Mouse (Mus musculus) retina, embryonic 14.5 days (tissue): ENCODE results near the gene Sh3d19.
"Not testable (repeated sequence)": the region's sequence is repeated elsewhere in the genome, so short reads cannot be mapped to it uniquely, and the experiment has no call there.

ENCODE experiments used
- DNase-seq: peaks from one replicate; pipeline ENCODE4 v3.0.0-alpha.2; 2015; ENCODE audit warnings: low spot score

Gene Sh3d19

DNA sequence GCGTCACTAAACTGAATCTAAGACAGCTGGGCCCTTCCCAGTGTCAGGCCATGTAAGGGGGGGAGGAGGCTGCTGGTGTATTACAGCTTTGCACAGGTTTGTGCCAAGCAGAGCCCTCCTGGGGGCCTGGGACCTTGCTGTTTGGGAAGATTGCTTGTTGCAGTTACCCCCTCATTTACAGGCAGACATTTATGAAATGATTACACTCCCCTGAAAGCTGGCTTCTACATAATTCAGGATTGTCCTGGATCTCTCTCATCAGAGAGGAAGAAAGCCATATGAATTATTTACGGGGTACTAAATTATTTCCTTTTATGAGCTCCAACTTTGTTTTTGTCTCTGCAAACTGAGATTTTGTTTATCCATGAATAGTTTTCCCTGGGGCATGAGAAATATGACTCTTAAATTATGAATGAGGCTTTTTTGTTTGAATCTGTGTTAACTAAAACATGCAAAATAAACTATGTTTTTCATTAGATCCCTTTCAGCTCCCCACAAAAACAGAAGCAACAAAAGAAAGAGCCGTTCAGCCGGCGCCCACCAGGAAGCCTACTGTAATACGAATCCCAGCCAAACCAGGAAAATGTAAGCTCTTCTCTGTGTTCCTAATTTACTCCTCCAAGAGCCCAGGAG lies 122.4 kb downstream of the Sh3d19 start:
- DNase-seq, result peak; percentile 64

- no peak for DNase-seq
These were observed 123.0 kb downstream of the Sh3d19 start for GRCm38 (mm10) chr3:86093907-86094306.

DNA sequence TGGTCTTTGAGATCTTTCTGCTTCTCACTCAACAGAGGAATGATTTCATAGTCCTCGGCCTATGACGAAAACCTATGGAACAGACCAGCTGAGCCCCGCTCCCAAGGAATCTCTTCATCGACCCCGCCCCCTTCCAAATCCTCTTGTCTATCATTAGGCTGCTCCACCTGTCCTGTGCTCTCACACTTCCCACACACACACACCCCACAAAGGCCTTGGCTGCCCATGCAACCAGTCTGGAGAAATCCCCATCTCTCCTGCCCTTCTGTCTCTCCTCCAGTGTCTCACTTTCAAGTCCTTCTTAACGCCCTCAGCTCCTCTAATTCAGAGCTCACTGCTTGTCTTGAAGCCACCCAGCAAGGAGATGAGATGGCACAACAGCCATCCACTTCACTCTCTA lies 131.0 kb downstream of the Sh3d19 start:
- DNase-seq, result no peak

GRCm38 (mm10) chr3:86103449-86104291 lies 132.8 kb downstream of the Sh3d19 start:
- DNase-seq, result no peak

GRCm38 (mm10) chr3:86104433-86104832 lies 133.5 kb downstream of the Sh3d19 start:
- not testable (repeated sequence) for DNase-seq

- DNase-seq, result no peak
These were observed 134.0 kb downstream of the Sh3d19 start for GRCm38 (mm10) chr3:86104909-86105308.

DNA sequence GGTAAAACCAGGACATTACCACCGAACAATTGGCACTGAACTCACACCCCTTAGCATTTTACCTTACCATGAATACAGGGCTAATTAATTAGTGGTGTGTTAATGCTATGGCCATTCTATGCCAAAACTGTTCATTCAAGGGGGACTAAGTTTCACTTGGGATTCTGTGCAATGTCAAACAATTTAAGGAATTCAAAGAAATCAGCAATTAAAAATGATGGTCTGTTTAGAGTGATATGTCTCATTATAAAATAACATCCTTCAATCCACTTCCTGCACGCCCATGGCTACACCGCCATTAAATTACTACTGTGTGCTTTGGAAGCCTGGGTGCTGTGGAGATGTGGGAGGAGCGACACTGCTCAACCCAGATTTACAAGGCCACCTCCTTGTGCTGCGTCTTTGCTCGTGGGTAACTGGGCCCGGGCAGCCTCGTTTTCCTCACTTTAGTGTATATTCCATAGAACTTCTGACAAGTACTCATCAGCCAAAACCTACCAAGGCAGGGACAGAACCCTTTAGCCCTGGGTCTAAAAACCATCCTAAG lies 135.2 kb downstream of the Sh3d19 start:
- DNase-seq, result no peak

GRCm38 (mm10) chr3:86107637-86108539 lies 137.0 kb downstream of the Sh3d19 start:
- no peak for DNase-seq

- DNase-seq, result no peak
These were observed 137.7 kb downstream of the Sh3d19 start for GRCm38 (mm10) chr3:86108576-86108975.

- no peak for DNase-seq
These were observed 138.2 kb downstream of the Sh3d19 start for GRCm38 (mm10) chr3:86109099-86109498.

- DNase-seq, result peak; percentile 42
These were observed 139.2 kb downstream of the Sh3d19 start for GRCm38 (mm10) chr3:86110077-86110476.

- no peak for DNase-seq
These were observed 141.9 kb downstream of the Sh3d19 start for GRCm38 (mm10) chr3:86112766-86113165.

DNA sequence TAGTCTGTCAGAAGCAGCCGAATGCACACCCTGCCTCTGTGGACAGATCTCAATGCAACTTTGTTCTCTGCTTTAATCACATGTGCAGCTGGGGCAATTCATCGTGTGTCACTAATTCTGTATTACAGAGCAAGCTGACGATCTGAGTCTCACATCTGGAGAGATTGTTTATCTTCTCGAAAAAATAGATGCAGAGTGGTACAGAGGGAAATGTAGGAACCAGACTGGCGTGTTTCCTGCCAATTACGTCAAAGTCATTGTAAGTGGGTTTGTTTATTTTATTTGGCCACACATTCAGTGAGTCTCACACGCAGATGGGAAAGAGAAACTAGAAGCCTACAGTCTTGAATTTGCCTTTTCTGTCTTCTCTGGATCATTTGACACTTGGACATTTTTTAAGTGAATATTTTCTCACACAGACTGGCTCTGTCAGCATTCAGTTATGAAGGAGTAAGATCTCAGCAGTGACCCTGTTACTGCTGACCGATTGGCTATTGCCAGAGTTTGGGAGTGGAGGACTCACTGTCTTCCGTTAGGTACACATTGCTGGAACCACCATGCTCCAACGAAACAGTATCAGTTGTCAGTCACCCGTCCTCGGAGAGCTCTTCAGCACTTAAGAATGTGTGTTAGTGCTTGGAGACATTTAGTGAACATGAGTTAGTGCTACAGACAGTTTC lies 143.9 kb downstream of the Sh3d19 start:
- no peak for DNase-seq

DNA sequence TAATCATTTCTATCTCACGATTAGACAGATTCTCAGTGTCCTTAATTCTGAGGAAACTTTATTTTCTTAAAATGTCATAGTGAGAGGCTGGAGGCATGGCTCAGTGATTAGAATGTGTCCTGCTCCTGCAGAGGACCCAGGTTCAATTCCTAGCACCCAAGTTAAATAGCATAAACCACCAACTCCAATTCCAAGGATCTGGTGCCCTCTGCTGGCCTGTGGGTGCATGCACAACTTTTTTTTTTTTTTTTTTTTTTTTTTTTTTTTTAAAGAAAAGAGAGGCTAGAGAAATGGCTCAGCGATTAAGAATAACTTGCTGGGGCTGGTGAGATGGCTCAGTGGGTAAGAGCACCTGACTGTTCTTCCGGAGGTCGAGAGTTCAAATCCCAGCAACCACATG lies 146.0 kb downstream of the Sh3d19 start:
- no peak for DNase-seq

GRCm38 (mm10) chr3:86119237-86119932 lies 148.5 kb downstream of the Sh3d19 start:
- no peak for DNase-seq

DNA sequence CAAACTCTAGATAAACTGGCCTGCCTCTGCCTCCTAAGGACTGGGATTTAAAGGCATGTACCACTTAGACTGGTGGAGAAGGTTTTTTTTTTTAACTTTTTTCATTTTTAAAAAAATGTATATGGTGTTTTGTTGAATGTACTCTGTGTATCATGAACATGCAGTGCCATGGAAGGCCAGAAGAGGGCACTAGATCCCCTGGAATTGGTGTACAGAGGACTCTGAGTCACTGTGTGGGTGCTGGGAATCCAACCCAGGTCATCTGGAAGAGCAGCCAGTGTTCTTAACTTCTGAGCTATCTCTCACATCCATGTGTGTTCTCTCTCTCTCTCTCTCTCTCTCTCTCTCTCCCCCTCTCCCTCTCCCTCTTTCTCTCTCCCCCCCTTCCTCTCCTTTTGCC lies 151.2 kb downstream of the Sh3d19 start:
- no peak for DNase-seq

GRCm38 (mm10) chr3:86123251-86123746 lies 152.4 kb downstream of the Sh3d19 start:
- DNase-seq, result no peak

DNA sequence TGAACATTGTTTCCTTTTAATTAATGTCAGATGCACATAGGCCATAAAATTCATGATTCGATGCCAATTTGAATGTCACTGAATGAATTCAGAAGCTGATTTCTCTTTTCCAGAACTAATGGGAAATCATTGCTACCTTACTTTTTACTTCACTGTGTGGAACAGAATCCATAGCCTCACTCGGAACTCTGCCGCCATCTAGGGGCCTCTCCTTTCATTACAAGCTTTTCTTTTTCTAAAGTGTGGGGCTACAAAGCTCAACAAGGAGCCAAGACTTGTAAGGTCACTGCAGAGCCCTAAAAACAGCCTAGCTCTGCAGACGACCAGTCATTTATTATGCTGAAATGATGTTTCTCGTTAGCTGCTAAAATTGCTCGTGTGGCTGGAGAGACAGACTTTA lies 158.8 kb downstream of the Sh3d19 start:
- peak; percentile 89 for DNase-seq

DNA sequence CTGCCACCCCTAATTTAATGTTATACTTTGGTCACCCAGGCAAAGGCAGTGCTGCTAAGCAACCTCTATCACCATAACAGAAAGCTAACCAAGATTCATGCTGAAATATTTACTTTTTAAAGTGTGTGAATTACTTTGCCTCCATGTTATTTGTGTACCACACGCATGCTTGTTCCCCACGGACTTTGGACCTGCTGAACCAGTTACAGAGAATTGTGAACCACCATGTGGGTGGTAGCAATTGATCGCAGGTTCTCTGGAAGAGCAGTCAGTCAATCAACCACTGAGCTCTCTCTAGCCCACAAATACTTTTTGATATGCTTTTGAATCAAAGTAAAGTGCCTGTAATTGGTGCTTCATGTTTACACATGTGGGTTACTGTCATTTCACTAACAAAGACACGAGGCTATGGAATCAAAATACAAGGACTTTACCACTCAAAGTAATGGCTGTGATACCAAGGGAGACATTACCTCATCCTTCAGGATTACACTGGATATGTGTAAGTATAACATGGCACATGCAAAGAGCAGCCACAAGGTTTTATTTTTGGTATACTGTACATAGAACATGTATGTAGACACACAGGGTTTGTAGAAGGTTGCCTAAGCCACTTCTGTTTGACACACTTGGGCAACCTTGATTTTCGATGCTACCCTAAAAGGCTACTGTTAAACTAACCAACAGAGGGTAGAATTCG lies 164.2 kb downstream of the Sh3d19 start:
- DNase-seq, result no peak

DNA sequence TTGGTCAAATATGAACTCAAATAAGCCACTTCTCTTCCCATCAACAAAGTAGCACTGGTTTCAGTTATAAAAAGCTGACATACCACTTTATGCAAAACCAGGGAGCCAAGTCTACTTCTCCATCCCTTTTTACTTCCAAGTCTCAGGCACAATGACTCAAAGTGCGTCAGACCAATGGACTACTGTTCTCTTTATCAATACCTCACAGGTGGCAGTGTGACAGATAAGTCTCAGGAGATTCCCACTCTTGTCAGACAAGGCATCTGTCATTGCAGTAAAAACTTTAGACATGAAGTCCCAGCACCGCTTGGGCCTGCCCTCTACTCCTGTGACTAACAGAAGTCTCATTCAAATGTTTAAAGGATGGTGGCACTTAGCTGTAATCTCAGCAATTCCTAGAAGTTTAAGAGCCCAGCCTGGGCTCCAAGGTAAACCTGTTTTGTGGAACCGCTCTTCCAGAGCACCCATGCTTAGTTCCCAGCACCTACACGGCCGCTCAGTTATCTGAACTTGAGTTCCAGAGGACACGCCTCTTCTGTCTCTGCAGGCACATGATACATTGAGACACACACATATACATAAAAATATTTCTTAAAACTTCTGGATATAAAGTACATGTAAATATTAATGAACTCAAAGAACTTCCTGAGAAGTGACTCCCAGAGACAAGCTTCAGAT lies 165.1 kb downstream of the Sh3d19 start:
- no peak for DNase-seq
